Mouse (Mus musculus): ENCODE data around the gene Dusp7.

DNA sequence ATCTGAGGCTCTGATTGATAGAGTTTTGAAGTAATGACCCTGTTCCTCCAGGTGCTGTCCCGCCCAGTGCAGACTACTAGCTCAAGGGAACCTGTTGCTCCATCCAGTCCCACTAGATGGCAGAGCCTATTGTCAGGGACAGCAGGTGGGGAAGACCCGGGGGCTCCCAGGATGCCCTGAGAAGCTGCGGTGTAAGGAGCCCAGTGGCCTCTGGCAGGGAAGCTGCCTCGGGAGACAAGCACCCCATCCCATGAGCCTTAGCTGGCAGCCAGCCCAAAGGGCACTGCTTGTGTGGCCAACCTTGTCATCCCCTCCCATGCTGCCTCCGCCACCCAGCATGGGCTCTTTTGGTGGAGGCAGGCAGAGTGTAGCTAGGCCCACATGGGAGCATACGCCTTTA lies 17.3 kb upstream of the Dusp7 start:
- TF ChIP-seq CTCF (IDR thresholded peaks at IDR 0.05; ENCODE audit: low read depth, low read length) (no peak), POLR2A (IDR thresholded peaks at IDR 0.05; ENCODE audit: borderline replicate concordance, low read depth, low read length) (no peak)
